Mouse (Mus musculus): Measurements from ENCODE around the gene Dph6.
"Not testable (repeated sequence)": the region's sequence is repeated elsewhere in the genome, so short reads cannot be mapped to it uniquely, and the experiment has no call there.

Dph6 gene

DNA sequence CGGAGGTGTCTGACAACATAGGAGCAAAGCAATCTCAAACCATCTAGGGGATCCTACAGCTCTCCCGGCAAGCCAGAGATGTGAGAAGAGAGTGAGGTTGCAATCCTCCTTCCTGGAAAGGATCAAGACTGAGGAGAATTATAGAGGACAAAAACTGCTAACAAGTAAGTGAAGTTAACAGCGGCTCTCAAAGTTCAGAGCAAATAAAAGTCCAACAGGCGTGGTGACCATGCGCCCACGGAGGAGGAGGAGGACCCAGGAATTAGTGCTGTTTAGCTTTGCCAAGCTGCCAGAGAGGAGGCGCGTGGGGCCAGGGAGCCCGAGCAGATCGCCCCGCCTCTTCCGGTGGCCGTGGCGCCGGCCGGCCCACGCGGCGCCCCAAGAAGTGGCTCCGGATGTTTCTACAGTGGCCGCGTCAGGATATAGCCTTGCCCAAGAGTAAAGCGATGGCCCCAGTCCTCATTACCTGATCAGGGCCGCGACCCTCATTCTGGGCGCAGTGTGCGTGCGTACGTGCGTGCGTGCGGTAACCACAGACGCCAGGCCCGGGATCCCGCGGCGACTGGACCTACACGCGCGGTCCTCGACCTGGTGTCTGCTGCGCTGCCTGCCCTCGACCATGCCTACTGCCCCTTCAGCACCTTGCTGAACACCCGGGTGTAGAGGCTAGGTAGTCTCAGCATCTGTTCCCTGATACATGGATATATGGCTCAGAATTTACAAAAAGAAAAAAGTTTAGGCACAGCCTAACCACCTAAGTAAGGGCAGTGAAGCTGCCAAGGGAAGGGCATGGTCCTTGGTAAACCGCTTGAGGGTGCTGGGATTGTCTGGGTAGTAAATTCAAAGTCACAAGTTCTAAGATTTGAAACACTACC is at the start of gene Dph6:
Gene Dph6, minus strand, starts transcription at position 600 of the 875 bp plus-strand sequence.
- DNase-seq (ENCODE audit: extremely low spot score) = peak; percentile 90

DNA sequence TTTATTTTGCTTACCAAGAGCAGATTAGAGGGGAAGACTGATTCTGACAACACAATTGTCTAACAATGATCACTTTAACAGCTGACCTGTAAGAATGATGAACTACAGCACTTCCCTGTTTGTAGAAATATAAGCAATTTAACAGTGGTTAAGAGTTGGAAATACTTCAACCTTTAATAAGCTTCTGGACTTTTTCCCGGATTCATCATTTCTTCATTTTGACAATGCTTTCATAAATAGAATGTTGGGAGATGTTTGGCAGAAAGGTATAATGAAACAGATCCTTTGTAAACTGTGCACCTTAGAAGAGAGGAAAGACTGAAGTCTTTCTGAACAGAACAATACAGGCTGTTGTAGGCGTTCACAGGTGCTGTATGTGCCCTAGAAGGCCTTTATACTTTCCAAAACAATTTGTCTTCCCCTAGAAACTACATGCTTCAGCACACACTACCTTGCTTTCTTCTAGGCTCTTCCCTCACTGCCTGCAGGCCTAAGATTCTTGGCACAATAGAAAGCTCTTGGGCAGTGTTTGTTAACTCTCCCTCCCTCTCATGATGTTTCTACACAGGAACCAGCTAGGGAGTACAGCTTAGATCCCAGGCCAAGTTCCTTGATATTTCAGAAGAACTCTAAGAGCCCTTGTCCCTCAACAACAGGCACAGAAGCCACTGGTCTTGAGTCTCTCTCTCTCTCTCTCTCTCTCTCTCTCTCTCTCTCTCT is 46.4 kb upstream of the Dph6 start:
- no peak for DNase-seq (ENCODE audit: extremely low spot score)

DNA sequence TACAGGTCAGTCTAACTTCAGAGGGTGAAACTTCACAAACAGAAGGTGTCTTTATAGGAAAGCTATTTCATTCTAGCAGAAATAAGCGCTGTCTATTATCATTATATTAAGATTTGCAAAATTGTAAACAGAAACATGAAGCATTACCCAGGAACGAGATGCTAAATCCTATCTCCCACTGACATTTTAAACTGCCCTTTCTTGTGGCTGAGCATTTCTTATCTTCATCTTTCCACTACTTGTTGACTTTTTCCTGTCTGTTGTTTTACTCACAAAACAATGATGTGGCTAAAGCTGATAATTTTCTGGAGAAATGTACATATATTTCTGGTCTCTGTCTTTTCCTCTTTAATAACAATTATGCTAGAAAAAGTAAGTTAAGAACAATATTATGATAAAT is 36.8 kb upstream of the Dph6 start:
- DNase-seq (ENCODE audit: extremely low spot score) = no peak

DNA sequence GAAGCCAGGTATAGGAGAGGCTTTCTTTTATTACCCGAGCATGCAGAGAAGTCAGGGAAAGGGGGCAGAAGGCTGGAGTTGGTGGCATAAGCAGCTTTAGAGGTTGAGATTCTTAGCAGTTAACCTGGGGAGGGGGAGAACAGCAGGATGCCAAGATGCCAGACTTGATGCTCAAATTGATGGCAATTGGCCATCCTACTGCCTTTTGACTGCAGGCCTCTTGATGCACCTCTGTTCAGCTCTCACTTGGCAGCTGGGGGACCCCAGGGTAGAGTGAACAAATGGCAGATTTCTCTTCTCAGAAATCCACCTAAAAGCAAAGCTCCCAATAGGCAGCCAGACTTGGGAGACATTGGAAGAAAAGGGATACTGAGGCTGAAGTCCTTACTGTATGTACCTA is 32.7 kb upstream of the Dph6 start:
- DNase-seq (ENCODE audit: extremely low spot score) = no peak

DNA sequence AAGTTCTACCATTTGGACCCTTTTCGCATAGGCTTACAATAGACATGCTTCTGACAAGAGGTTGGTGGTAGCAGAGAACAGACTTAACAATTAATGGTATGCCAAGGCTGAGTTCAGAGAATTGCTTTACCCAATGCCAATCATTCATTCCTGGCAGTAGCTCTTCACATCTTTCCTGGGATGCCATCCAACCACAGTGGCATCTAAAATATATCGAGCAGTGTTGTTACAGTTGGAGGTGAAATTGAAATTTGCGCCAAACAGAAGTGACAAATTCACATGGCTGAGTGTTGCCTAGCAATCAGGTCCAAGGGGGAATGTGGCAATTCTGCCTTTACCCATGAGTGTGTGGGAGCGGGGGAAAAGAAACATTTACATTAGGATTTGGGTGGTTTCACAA is 32.3 kb upstream of the Dph6 start:
- no peak for DNase-seq (ENCODE audit: extremely low spot score)

DNA sequence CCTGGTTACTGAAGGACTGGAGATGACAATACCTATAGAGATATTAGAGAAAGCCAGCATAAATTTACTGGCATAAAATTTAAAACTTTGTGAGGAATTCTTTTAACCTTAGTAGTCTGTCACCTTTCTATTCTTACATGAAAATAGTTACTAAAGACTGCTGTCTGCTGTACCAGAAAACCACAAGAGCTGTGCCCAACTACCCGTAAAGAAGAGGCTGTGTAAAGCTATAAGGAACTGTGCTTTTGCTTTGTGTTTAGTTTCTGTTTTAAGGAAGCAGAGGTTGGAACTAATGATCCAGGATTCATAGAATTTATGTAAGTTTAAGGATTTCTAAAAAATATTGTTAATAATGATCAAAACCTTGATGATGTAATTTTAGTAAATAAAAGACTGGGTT is 19.1 kb upstream of the Dph6 start:
- no peak for DNase-seq (ENCODE audit: extremely low spot score)

DNA sequence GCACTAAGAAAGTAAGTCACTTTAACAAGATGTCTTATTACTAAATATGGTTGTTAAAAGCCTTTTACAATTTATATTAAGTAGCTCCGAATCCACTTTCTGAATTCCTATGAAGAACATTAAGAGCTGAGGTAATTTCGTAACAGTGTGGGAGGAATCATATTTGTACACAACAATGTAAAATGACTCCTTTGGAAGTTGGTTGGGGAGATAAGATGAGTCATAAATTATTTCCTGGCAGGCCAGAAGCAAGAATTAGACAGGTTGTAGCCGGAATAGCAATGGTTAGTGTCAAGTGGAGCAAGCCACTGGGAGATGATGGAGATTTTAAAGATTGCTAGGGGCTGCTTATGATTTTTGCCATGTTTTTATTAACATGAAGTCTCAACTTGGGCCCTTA is 16.2 kb upstream of the Dph6 start:
- DNase-seq (ENCODE audit: extremely low spot score) = no peak

DNA sequence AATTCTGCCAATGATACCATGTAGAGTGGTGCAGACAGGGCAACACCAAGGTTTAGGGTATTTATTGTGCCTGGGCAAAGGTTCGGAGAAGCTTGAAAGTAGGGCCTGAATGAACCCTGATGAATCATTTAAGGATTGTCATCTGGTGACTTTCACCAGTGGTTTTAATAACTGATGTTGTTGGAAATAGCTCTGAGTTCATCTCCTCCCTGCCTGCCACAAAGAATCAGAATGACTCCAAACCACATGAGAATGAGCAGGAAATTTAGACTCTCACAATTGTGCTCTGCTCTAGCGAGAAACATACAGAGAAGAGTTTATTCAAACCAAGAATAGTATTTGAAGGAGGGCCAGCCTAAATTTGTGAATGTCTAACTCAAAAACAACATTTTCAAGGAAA is 4.2 kb upstream of the Dph6 start:
- no peak for DNase-seq (ENCODE audit: extremely low spot score)

DNA sequence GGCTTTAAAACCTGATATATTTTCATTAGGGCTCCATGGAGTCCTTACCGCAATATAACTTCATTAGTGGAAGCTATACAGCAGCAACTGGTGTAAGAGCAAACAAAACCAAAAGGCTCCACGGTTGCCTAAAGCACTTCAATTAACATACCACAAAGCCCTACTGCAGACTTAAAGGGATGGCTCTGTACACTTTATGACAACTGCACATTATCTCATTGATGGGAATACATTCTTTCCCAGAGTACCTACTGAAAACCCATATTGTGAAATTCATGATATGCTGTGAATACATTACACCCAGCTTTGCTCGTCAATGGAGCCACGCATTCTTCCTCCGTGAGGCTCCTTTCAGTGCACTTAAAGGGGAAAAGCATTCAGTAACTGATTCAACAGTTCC is 8.5 kb downstream of the Dph6 start:
- DNase-seq (ENCODE audit: extremely low spot score) = no peak

DNA sequence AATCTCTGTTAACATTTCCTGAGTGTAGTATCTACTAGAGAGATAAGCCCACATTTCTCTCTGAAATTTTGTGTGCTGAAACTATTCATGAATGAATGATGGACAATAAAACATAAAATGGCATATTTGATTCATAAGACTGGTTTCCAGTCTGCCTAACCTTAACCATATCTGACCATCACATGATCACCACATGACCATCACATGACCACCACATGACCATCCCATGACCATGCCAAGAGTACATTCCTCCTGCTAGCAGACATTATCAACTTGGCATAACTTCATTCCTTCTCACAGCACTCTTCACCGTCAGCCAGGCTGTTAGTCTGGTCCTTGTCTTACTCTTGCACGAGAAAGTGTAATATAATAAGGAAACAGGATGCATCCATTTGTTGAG is 10.9 kb downstream of the Dph6 start:
- no peak for DNase-seq (ENCODE audit: extremely low spot score)

DNA sequence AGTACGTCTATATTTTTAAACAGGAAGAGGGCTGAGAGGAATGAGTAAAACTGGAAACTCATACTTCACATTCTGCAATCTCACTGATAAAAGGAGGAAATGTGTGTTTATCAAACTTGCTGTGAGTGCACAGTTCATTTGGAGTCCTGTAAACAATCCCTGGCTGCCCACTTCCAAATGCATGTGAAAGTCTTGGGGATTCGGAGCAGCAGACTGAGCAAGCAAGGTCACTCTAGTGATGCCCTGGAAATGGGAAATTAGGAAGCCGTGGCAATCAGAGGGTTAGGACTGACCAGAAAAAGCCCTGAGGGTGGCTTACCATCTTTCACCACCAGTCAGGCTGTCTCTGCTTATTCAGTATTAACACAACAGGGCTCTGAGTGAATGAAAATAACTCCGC is 30.1 kb downstream of the Dph6 start:
- peak; percentile 34 for DNase-seq (ENCODE audit: extremely low spot score)

DNA sequence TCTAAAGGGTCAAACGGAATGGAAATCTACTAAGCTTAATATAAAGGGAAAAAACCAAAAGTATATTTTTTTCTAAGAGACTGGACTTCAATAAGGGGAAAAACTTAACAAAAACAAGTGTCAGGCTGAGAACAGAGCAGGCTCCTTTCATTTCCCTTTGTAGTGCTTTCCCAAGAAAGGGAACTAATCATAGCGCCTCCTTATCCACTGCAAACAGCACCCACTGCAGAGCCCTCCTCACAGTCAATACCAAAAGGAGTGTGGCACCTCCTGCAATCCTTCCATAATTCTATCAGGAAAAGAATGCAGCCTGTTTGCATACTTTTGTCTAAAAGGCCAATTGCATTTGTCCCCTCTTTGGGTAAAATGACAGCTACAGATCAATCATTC is 32.2 kb downstream of the Dph6 start:
- peak; percentile 41 for DNase-seq (ENCODE audit: extremely low spot score)

DNA sequence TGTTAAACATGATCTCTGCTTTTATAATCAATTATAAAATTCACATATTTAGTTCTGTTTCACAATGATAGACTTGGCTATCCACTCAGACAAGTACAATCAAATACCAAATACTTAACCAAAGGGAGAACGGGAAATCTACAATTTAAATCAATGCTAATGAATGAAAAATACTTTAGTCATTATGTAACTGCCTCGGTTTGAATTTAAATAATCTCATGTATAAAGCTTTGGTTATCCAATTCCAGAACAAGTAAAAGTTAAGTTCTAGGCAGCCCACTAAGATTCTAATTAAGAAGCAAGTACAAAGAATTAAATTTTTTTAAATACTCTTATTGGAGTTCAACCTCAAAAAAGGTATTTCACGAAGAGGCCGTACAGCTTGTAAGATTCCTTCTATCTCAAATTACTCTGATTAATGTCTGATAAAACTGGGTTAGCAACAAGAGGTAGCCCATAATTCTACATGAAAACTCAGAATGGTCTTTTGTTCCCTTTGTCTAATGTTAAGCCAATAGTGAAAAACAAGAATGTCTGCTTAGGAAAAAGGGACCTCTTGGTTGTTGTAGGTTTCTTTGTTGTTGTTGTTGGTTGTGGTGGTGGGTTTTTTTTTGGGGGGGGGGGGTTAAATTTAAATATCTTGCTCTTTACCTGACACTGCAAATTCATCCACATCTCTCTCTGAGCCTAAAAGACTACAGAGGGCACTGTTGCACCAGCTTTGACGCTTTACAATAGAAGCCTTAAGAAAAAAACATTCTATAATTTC is 32.8 kb downstream of the Dph6 start:
- no peak for DNase-seq (ENCODE audit: extremely low spot score)

DNA sequence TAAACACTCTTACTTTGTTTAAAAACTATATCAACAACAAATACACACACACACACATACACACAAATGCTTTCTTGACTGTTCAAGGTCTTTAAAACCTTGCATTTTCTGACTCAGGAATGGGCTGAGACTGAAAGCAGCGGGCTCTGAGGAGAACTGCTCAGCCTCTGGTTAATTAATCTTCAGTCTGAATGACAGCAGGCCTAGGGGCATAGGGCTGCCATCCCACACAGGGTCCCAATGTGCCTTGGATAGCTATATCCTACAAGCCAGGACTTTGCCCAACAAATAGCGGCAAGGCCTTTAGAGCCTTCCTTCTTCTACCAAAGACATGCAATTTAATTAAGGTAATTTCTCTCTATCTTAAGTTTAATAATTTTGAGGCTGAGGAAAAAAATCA is 43.2 kb downstream of the Dph6 start:
- DNase-seq (ENCODE audit: extremely low spot score) = peak; percentile 27

DNA sequence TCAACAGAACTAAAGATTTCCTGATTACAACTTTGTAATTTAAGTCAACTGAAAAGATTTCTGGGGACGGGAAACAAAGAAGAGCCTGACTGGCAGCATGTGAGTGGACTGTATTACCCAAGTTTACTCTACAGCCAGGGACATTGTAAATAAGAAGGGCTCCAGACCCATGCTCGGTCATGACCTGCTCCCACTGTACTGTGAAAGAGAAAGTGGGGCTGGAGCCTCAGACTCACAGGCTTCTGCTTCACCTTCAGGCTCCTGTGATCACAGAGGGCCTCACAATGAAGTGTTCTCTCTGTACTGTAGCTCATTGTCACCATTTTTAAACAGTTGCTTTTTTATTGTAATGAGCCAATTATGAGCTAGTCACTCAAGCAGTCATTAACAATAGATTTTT is 44.7 kb downstream of the Dph6 start:
- DNase-seq (ENCODE audit: extremely low spot score) = peak; percentile 17

DNA sequence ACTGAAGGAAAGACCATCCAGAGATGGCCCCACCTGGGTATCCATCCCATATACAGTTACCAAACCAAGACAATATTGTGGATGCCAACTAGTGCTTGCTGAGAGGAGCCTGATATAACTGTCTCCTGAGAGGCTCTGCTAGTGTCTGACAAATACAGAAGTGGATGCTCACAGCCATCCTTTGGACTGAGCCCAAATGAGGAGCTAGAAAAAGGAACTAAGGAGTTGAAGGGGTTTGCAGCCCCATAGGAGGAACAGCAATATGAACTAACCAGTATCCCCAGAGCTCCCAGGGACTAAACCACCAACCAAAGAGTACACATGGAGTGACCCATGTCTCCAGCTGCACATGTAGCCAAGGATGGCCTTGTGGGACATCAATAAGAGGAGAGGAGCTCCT is 49.6 kb downstream of the Dph6 start:
- not testable (repeated sequence) for DNase-seq (ENCODE audit: extremely low spot score)

DNA sequence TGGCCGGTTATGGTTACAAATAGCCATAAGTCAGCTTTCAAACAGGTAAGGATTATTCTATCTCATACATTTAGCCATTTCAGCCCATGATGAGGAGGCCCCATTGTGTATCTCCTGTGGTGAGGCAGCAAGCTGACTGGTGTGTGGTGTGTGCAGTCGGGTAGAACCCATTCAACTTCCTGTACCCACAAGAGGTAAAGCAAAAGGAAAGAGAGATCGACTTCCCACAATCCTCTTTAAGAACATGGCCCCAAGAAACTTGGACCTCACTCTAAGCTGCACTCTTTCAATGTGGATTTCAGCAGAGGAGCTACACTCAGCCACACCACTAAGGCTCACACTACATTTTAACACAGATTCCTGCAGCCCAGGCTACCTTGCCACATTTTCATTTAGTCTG is 53.6 kb downstream of the Dph6 start:
- DNase-seq (ENCODE audit: extremely low spot score) = no peak

DNA sequence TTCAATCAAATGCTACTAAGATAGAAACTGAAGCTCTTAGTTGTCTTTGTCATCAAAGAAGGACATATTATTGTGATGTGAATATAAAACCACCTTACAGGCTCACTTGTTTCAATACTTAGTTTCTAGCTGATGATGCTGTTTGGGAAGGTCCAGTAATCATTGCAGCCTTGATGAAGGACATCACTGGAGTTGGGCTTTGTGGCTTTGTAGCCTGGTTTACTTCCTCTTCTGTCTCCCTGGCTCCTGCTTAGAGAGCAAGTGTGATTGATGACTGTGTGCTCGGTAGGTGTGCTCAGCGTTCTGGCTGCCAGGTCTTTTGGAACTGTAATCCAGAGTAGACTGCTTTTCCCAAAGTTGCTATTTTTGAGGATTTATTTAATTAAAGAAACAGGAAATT is 55.0 kb downstream of the Dph6 start:
- no peak for DNase-seq (ENCODE audit: extremely low spot score)

DNA sequence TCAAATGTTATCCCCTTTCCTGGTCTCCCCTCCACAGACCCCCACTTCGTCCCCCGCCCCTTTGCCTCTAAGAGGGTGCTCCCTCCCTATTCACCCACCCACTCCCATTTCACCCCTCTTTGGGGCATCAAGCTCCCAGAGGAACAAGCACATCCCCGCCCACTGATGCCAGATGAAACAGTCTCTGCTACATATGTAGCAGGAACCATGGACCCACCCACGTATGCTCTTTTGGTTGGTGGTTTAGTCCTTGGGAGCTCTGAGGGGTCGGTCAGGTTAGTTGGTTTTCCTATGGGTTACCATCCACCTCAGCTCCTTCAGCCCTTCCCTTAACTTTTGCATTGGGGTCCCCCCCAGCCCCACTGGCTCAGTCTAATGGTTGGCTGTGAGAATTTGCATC is 61.4 kb downstream of the Dph6 start:
- no peak for DNase-seq (ENCODE audit: extremely low spot score)

DNA sequence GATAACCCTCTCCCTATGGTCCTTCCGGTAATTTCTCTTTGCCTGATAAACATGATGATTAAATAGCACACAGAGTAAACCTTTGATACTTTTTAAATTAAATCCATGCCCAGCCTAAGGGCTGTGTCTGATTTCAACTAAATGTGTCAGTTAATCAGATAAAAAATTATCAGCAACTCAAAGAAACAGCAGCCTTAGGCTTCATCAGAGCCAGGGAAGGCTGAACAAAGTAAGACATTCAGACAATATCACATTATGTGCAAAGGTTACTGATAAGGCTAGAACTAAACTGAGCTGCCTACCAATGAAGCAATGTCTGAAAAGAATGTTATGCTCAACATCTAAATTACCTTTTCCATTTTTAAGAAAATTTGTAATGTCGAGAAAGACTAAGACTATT is 74.0 kb downstream of the Dph6 start:
- DNase-seq (ENCODE audit: extremely low spot score) = no peak

DNA sequence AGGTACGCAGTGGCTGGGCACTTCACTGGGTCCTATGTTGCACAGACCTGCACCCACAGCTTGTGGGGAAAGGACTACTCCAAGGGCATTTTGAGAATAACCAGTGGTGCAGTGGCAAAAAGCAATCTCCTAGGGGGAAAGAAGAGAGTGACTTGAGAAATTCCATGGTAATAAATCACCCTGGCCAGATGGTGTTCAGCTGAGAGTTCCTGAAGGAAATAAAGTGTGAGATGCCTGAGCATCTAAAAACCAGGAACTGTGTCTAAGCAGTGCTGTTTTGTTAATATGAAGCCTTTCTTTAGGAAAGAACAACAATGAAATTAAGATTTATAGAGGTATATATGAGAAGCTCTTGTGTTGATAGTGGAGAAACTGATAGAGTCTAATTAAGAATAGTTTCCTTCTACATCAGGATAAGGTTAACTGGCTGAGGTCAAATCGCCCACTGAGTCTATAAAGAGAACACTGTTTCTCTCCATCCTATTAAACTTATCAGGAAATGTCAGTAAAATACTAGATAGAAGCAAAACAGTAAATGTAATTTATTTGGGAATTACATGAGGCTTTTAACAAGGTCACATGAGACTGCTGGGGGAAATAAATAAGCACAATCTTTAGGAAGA is 111.7 kb downstream of the Dph6 start:
- DNase-seq (ENCODE audit: extremely low spot score) = no peak

DNA sequence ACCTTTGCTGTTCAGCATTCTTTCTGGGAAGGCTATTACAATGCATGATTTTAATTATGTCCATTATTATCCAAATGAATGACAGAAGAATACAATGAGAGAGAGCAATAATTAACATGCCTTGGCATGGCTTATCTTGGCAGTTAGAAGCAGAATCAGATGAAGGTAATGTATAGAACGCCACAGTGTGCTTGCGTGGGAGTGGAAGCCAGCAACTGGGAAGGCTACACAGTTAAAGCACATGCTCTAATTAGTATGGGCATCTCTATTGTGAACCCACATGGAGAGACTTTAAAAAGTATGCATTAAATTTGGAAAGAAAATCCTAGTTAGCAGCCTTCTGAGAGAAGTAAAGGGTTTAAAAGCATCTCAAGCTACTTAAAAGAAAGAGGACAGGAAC is 112.4 kb downstream of the Dph6 start:
- no peak for DNase-seq (ENCODE audit: extremely low spot score)
